10 mouse cellular contexts compared by ENCODE assay signal in the genomic region with DNA sequence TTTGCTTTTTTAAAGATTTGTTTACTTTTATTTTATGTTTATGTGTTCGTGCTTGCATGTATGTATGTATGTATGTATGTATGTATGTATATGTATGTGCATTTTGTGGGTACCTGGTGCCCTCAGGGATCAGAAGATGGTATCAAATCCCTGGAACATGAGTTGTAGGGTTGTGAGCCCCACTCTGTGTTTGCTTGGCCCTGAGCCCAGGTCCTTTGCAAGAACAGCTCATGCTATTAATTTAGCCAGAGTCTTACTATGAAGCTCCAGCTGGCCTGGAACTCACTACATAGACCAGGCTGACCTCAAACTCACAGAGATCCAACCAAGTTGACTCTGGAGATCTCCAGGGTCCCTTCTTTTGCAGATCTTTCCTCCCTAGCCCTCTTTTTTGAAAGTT. TPM values are rescaled to one million over a fixed set of nuclear protein-coding genes. Genes with fewer than 3 reads are reported as not detected.
DNase-seq lines count a peak whose midpoint lies in the region; ATAC-seq and TF ChIP-seq lines count a peak whose summit lies in the region.
"Had no signal": no experiment of that assay in that cellular context is flagged by ENCODE, and none has a peak within 500 bp of the region (broad histone marks: within the 10 kb centered on the region; RNA-seq: fewer than 3 reads in every experiment).

No protein-coding gene starts in this region.

- peak; percentile 49; the same call in 1 of the 2 replicates for ATAC-seq in lung, embryonic 14.5 days (ENCODE audit: insufficient read depth)

- WGBS in heart, adult 2 months = 75% methylated on average over 1 of the region's 1 CpGs
- WGBS in lung, embryonic 14.5 days = 52% methylated on average over 1 of the region's 1 CpGs
- 91% methylated on average over 1 of the region's 1 CpGs for WGBS in midbrain, embryonic 10.5 days

- H3K9ac ChIP-seq in heart, adult 2 months (ENCODE audit: low read depth, low read length) = no peak overlapping the region
- no peak overlapping the region for H3K9ac ChIP-seq in lung, embryonic 14.5 days
- H3K9ac ChIP-seq: heart, embryonic 13.5 days; neural tube, embryonic 12.5 days had no signal

- TF ChIP-seq CTCF in heart, adult 2 months (IDR thresholded peaks at IDR 0.05) = no peak
- TF ChIP-seq CTCF in gastrocnemius, adult 2 months (IDR thresholded peaks at IDR 0.05) = no peak
- TF ChIP-seq CTCF in lung, embryonic 14.5 days (IDR thresholded peaks at IDR 0.05; ENCODE audit: low read depth) = no peak

- peak; percentile 52 to 61 for DNase-seq in heart, adult 2 months
- DNase-seq in heart, postnatal 4 days = no peak
- DNase-seq in adrenal gland, adult 18-20 months (ENCODE audit: low spot score in 2 of 2) = peak; percentile 16 to 40
- DNase-seq in gastrocnemius, adult 2 months = peak; percentile 78
- DNase-seq in lung, embryonic 14.5 days = peak; percentile 73
- DNase-seq in frontal cortex, postnatal 10 days (ENCODE audit: low spot score in 2 of 2) = no peak
- DNase-seq in midbrain, embryonic 10.5 days (ENCODE audit: low spot score) = no peak
- DNase-seq in layer of hippocampus, adult 8-10 months (ENCODE audit: low spot score in 2 of 2) = no peak

- no peak overlapping the region for H3K4me2 ChIP-seq in lung, embryonic 14.5 days
- H3K4me2 ChIP-seq: heart, embryonic 13.5 days; neural tube, embryonic 12.5 days had no signal

- H3K79me2 ChIP-seq in heart, adult 2 months (replicated peaks; ENCODE audit: control insufficient read depth, insufficient read depth, low read length) = no peaks in the 10 kb centered on the region

- H3K9me3 ChIP-seq in lung, embryonic 14.5 days (ENCODE audit: low read depth, low read length) = no peaks in the 10 kb centered on the region; the same call in 1 of the 2 replicates
- no peaks in the 10 kb centered on the region for H3K9me3 ChIP-seq in midbrain, embryonic 10.5 days (replicated peaks)
- H3K9me3 ChIP-seq: heart, embryonic 13.5 days; neural tube, embryonic 12.5 days had no signal

- TF ChIP-seq EP300 in heart, adult 2 months (IDR thresholded peaks at IDR 0.05; ENCODE audit: insufficient read depth, low read depth, low read length) = no peak

- H3K4me3 ChIP-seq in heart, adult 2 months = no peak overlapping the region
- H3K4me3 ChIP-seq in gastrocnemius, adult 2 months = no peak overlapping the region
- no peak overlapping the region for H3K4me3 ChIP-seq in lung, embryonic 14.5 days (ENCODE audit: low read depth, low read length)
- no peak overlapping the region for H3K4me3 ChIP-seq in midbrain, embryonic 10.5 days
- H3K4me3 ChIP-seq: heart, embryonic 13.5 days; neural tube, embryonic 12.5 days had no signal

- peak overlapping the region; percentile 17; the same call in 1 of the 2 replicates for H3K27ac ChIP-seq in heart, adult 2 months
- peak overlapping the region; percentile 41 for H3K27ac ChIP-seq in gastrocnemius, adult 2 months
- peak overlapping the region; percentile 65; the same call in 1 of the 2 replicates for H3K27ac ChIP-seq in lung, embryonic 14.5 days (ENCODE audit: low read depth)
- H3K27ac ChIP-seq in midbrain, embryonic 10.5 days (replicated peaks) = no peak overlapping the region
- H3K27ac ChIP-seq: heart, embryonic 13.5 days; neural tube, embryonic 12.5 days had no signal

- intact Hi-C loops in heart, adult 2 months (cut with DNase I) = no loop called here
- intact Hi-C loops in gastrocnemius, adult 2 months (cut with DNase I) = no loop called here

- H3K36me3 ChIP-seq in heart, adult 2 months (ENCODE audit: control insufficient read depth, insufficient read depth, low read length) = no peaks in the 10 kb centered on the region
- no peaks in the 10 kb centered on the region for H3K36me3 ChIP-seq in lung, embryonic 14.5 days (ENCODE audit: insufficient read depth)
- no peaks in the 10 kb centered on the region for H3K36me3 ChIP-seq in midbrain, embryonic 10.5 days
- H3K36me3 ChIP-seq: heart, embryonic 13.5 days; neural tube, embryonic 12.5 days had no signal

- TF ChIP-seq POLR2A in heart, adult 2 months (IDR thresholded peaks at IDR 0.05; ENCODE audit: insufficient read depth, low read depth, low read length) = no peak

- H3K27me3 ChIP-seq in heart, adult 2 months (ENCODE audit: control insufficient read depth, insufficient read depth, low read length) = no peaks in the 10 kb centered on the region
- no peaks in the 10 kb centered on the region for H3K27me3 ChIP-seq in lung, embryonic 14.5 days (ENCODE audit: insufficient read depth, low read length)
- H3K27me3 ChIP-seq in midbrain, embryonic 10.5 days (ENCODE audit: low read depth, poor library complexity, severe bottlenecking) = no peaks in the 10 kb centered on the region
- H3K27me3 ChIP-seq: heart, embryonic 13.5 days; neural tube, embryonic 12.5 days had no signal

- H3K4me1 ChIP-seq in heart, adult 2 months (ENCODE audit: control insufficient read depth, insufficient read depth, low read length) = no peaks in the 10 kb centered on the region; the same call in none of the 2 replicates
- peaks cover 15% of the 10 kb centered on the region for H3K4me1 ChIP-seq in lung, embryonic 14.5 days (ENCODE audit: insufficient read depth)
- H3K4me1 ChIP-seq in midbrain, embryonic 10.5 days = no peaks in the 10 kb centered on the region
- H3K4me1 ChIP-seq: neural tube, embryonic 12.5 days had no signal

RNA-seq across cellular contexts. Expression of gene Rap2a, which starts 37.1 kb away (rescaled TPM):
- total RNA-seq in heart, adult 2 months (2021) = 1 to 10 TPM; 8.9 to 9.3 TPM
- polyA plus RNA-seq in heart, adult 2 months (2012; rRNA removed) = 8.5 and 11.1 TPM in 2 replicates
- total RNA-seq in heart, postnatal 4 days (2021) = 10 to 100 TPM; 22.0 to 23.4 TPM
- total RNA-seq in adrenal gland, adult 18-20 months (2021) = 10 to 100 TPM; 13.7 TPM
- total RNA-seq in gastrocnemius, adult 2 months (2021) = 1 to 10 TPM; 3.2 to 3.8 TPM
- 47.3 and 48.4 TPM in 2 replicates for polyA plus RNA-seq in lung, embryonic 14.5 days (2014; fragmentation: Nextera tagmentation; extraction: Ambion mirVana)
- 7.8 and 11.3 TPM in 2 replicates for polyA plus RNA-seq in midbrain, embryonic 10.5 days (2016; fragmentation: Nextera tagmentation; extraction: Ambion mirVana)
- total RNA-seq in layer of hippocampus, adult 8-10 months (2022) = 10 to 100 TPM; 67.6 to 82.7 (median 71.8) TPM

Comparison
In these comparisons a context has a peak if more than half of its experiments do, and no peak if none do; other contexts are left out.
1. DNase-seq: peak in heart, adult 2 months (2 of 2), adrenal gland, adult 18-20 months (2 of 2), gastrocnemius, adult 2 months (single experiment) and lung, embryonic 14.5 days (single experiment); none in heart, postnatal 4 days (single experiment), frontal cortex, postnatal 10 days (0 of 2), midbrain, embryonic 10.5 days (single experiment) and layer of hippocampus, adult 8-10 months (0 of 2).